Comparison of ENCODE assay signal across 8 mouse cellular contexts in the genomic region with DNA sequence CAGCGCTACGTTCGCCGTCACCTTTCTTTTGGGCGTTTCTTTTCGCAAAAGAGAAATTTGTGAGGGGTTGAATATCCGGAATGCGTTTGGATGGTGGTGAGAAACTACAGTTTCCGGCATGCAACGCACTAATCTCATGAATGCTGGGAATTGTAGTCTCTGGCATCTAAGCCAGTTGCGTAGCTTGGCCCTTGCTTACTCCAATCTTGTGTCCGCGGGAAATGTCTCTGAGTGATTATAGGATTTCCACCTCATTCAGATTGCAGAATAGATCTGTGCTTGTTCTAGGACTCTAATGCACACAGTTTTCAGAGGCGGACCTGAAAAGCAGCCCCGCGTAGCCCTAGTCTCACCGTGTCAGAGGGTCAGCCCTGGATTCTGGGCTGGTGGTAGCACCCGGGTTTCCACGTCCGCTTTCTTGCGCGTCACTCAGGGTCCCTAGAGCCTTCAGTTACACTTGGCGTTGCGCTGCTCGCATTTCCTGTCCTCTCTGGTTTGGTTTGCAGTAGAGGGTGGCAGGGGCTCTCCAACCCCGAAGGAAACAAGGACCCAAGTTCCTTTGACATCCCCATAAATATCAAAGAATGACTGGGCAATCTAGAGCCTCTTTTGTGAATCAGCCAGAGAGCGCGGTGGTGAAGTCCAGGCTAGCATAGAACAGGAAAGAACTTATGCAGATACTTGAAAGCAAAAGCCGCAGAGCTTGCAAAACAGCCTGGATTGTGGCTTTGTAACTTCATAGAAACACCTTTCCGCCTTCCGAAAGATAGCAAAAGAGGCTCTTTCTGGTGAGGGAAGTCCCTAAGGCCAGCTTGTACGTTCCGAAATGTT. TPM values are rescaled to one million over a fixed set of nuclear protein-coding genes. Genes with fewer than 3 reads are reported as not detected.
A peak's percentile ranks its signal among the peaks of the same experiment; 100 is the strongest.
DNase-seq lines count a peak whose midpoint lies in the region; ATAC-seq and TF ChIP-seq lines count a peak whose summit lies in the region.

No protein-coding gene starts in this region.

- H3K36me3 ChIP-seq in hindbrain, embryonic 16.5 days (ENCODE audit: control insufficient read depth, insufficient read depth, low read length), result peaks cover 17% of the 10 kb centered on the region
- peaks cover 24% of the 10 kb centered on the region for H3K36me3 ChIP-seq in liver, embryonic 15.5 days (replicated peaks)

- H3K27ac ChIP-seq in left cerebral cortex, adult 2 months, result peak overlapping the region; percentile 100
- peak overlapping the region; percentile 95 for H3K27ac ChIP-seq in hindbrain, embryonic 16.5 days (ENCODE audit: low read depth, low read length)
- peak overlapping the region; percentile 89 for H3K27ac ChIP-seq in liver, embryonic 15.5 days (replicated peaks)

- no peaks in the 10 kb centered on the region for H3K9me3 ChIP-seq in hindbrain, embryonic 16.5 days (ENCODE audit: control insufficient read depth, low read length)
- no peaks in the 10 kb centered on the region for H3K9me3 ChIP-seq in liver, embryonic 15.5 days (replicated peaks)

- ATAC-seq in hindbrain, embryonic 16.5 days, result peak; percentile 91
- peak; percentile 79 for ATAC-seq in liver, embryonic 15.5 days (ENCODE audit: insufficient read depth)

- intact Hi-C loops in left cerebral cortex, adult 2 months (cut with DNase I), result loop anchor here (1.0 to 10.0 kb wide), 4 partner anchors 25 to 831 kb away; no protein-coding TSS in a partner anchor
- intact Hi-C loops in left cerebral cortex, postnatal 14 days (cut with DNase I), result loop anchor here (2.0 kb wide), 1 partner anchor 73 kb away; the partner anchor contains the start of gene Nt5dc3

- peak; percentile 76 to 78 for DNase-seq in left cerebral cortex, adult 2 months (ENCODE audit: extremely low spot score in 1 of 2, low spot score in 2 of 2)
- no peak for DNase-seq in left cerebral cortex, postnatal 14 days (ENCODE audit: low spot score in 2 of 2)
- DNase-seq in c-Kit-negative CD71-positive TER-119-positive erythroid progenitor cells, embryonic 14.5 days (ENCODE audit: low read depth, low spot score), result peak; percentile 88
- peak; percentile 70 to 75 for DNase-seq in frontal cortex, postnatal 25 days (ENCODE audit: low spot score in 2 of 2)
- peak; percentile 85 to 86 for DNase-seq in natural killer cell, adult 2 months (ENCODE audit: low spot score in 2 of 2)
- peak; percentile 73 for DNase-seq in testis, postnatal 10 days (ENCODE audit: low spot score)

- peak overlapping the region; percentile 71 for H3K4me2 ChIP-seq in hindbrain, embryonic 16.5 days (ENCODE audit: low read length)
- peak overlapping the region; percentile 89 for H3K4me2 ChIP-seq in liver, embryonic 15.5 days

- 5% methylated on average over 33 of the region's 33 CpGs for WGBS in hindbrain, embryonic 16.5 days
- WGBS in liver, embryonic 15.5 days (ENCODE audit: insufficient replicate concordance), result under 1% methylated on average over 33 of the region's 33 CpGs

- H3K4me3 ChIP-seq in left cerebral cortex, adult 2 months, result peak overlapping the region; percentile 80
- peak overlapping the region; percentile 94 for H3K4me3 ChIP-seq in hindbrain, embryonic 16.5 days (ENCODE audit: low read length)
- peak overlapping the region; percentile 77 for H3K4me3 ChIP-seq in liver, embryonic 15.5 days (replicated peaks)

- H3K4me1 ChIP-seq in hindbrain, embryonic 16.5 days (ENCODE audit: control insufficient read depth, insufficient read depth, low read depth, low read length), result peaks cover 33% of the 10 kb centered on the region
- H3K4me1 ChIP-seq in liver, embryonic 15.5 days (replicated peaks), result peaks cover 49% of the 10 kb centered on the region

- H3K9ac ChIP-seq in hindbrain, embryonic 16.5 days (ENCODE audit: low read depth, low read length), result peak overlapping the region; percentile 74
- peak overlapping the region; percentile 63 for H3K9ac ChIP-seq in liver, embryonic 15.5 days

- TF ChIP-seq CTCF in left cerebral cortex, adult 2 months (IDR thresholded peaks at IDR 0.05), result no peak

- no peaks in the 10 kb centered on the region for H3K27me3 ChIP-seq in hindbrain, embryonic 16.5 days (replicated peaks; ENCODE audit: control insufficient read depth, insufficient read depth, low read length)
- no peaks in the 10 kb centered on the region for H3K27me3 ChIP-seq in liver, embryonic 15.5 days

RNA-seq across cellular contexts. Expression of gene Ttc41, which starts 0.5 kb away (rescaled TPM):
- 1 to 10 TPM; 1.4 to 1.5 TPM for total RNA-seq in left cerebral cortex, adult 2 months (2021)
- 1 to 10 TPM; 1.1 to 1.2 TPM for total RNA-seq in left cerebral cortex, postnatal 14 days (2021)
- polyA plus RNA-seq in hindbrain, embryonic 16.5 days (2015; fragmentation: Nextera tagmentation; extraction: Ambion mirVana), result 2.0 and 2.6 TPM in 2 replicates
- 0.53 and 0.59 TPM in 2 replicates for polyA plus RNA-seq in liver, embryonic 15.5 days (2015; fragmentation: Nextera tagmentation; extraction: Ambion mirVana)

RNA-seq across cellular contexts. Expression of gene Hsp90b1, which starts 0.8 kb away (rescaled TPM):
- 100 to 1,000 TPM; 328 to 352 TPM for total RNA-seq in left cerebral cortex, adult 2 months (2021)
- 100 to 1,000 TPM; 291 to 292 TPM for total RNA-seq in left cerebral cortex, postnatal 14 days (2021)
- polyA plus RNA-seq in hindbrain, embryonic 16.5 days (2015; fragmentation: Nextera tagmentation; extraction: Ambion mirVana), result 312 and 331 TPM in 2 replicates
- polyA plus RNA-seq in liver, embryonic 15.5 days (2015; fragmentation: Nextera tagmentation; extraction: Ambion mirVana), result 273 and 302 TPM in 2 replicates

RNA-seq across cellular contexts. Expression of gene Gm49358, which starts 57.6 kb away (rescaled TPM):
- total RNA-seq in left cerebral cortex, adult 2 months (2021), result 10 to 100 TPM; 19.1 to 24.5 TPM
- 10 to 100 TPM; 20.0 to 21.1 TPM for total RNA-seq in left cerebral cortex, postnatal 14 days (2021)
- not detected in 2 replicates for polyA plus RNA-seq in hindbrain, embryonic 16.5 days (2015; fragmentation: Nextera tagmentation; extraction: Ambion mirVana)
- not detected in 2 replicates for polyA plus RNA-seq in liver, embryonic 15.5 days (2015; fragmentation: Nextera tagmentation; extraction: Ambion mirVana)

Comparison
In these comparisons a context has a peak if more than half of its experiments do, and no peak if none do; other contexts are left out.
1. DNase-seq: peak in left cerebral cortex, adult 2 months (2 of 2), c-Kit-negative CD71-positive TER-119-positive erythroid progenitor cells, embryonic 14.5 days (single experiment), frontal cortex, postnatal 25 days (2 of 2), natural killer cell, adult 2 months (2 of 2) and testis, postnatal 10 days (single experiment); none in left cerebral cortex, postnatal 14 days (0 of 2).
2. Peak in every context shown above with its lines, with median percentiles within 50 percentile points of each other: H3K27ac ChIP-seq and H3K4me3 ChIP-seq.